Mouse (Mus musculus) embryo, embryonic 10 days (tissue): ENCODE measurements around the gene Gtpbp1.
"Not testable (repeated sequence)": the region's sequence is repeated elsewhere in the genome, so short reads cannot be mapped to it uniquely, and the experiment has no call there.

Experiments used
- DNase-seq: peaks from one replicate; pipeline ENCODE4 v3.0.0-alpha.2; 2015; ENCODE audit warnings: low spot score

The Gtpbp1 gene

GRCm38 (mm10) chr15:79690426-79691022 lies at the start of gene Gtpbp1:
TSS of gene Gtpbp1 (plus strand) at chr15:79690845.
- peak; percentile 99 for DNase-seq

- DNase-seq: no peak
Measured at GRCm38 (mm10) chr15:79641135-79641817, 49.4 kb upstream of the Gtpbp1 start.

GRCm38 (mm10) chr15:79645483-79645882 lies 45.2 kb upstream of the Gtpbp1 start:
- no peak for DNase-seq

GRCm38 (mm10) chr15:79648130-79648529 lies 42.5 kb upstream of the Gtpbp1 start:
- no peak for DNase-seq

- DNase-seq: peak; percentile 53
Measured at GRCm38 (mm10) chr15:79650569-79650968, 40.1 kb upstream of the Gtpbp1 start.

GRCm38 (mm10) chr15:79651481-79651880 lies 39.2 kb upstream of the Gtpbp1 start:
- no peak for DNase-seq

- no peak for DNase-seq
Measured at GRCm38 (mm10) chr15:79656451-79656850, 34.2 kb upstream of the Gtpbp1 start.

- DNase-seq: peak; percentile 88
Measured at GRCm38 (mm10) chr15:79657837-79658530, 32.7 kb upstream of the Gtpbp1 start.

- peak; percentile 97 for DNase-seq
Measured at GRCm38 (mm10) chr15:79658531-79659375, 31.9 kb upstream of the Gtpbp1 start, which contains the start of the genes Fam227a and Cby1. TSS of gene Fam227a (minus strand) at chr15:79658956. TSS of gene Cby1 (plus strand) at chr15:79659199.

GRCm38 (mm10) chr15:79661852-79662251 lies 28.8 kb upstream of the Gtpbp1 start:
- DNase-seq: peak; percentile 45

GRCm38 (mm10) chr15:79664666-79665065 lies 26.0 kb upstream of the Gtpbp1 start:
- DNase-seq: no peak

- DNase-seq: no peak
Measured at GRCm38 (mm10) chr15:79669195-79669594, 21.4 kb upstream of the Gtpbp1 start.

- peak; percentile 97 for DNase-seq
Measured at GRCm38 (mm10) chr15:79670249-79670971, 20.2 kb upstream of the Gtpbp1 start, which contains the start of gene Tomm22. TSS of gene Tomm22 (plus strand) at chr15:79670861.

GRCm38 (mm10) chr15:79670972-79671299 lies 19.7 kb upstream of the Gtpbp1 start:
- no peak for DNase-seq

- not testable (repeated sequence) for DNase-seq
Measured at GRCm38 (mm10) chr15:79671828-79672348, 18.8 kb upstream of the Gtpbp1 start.

GRCm38 (mm10) chr15:79677936-79678335 lies 12.7 kb upstream of the Gtpbp1 start:
- no peak for DNase-seq

- DNase-seq: no peak
Measured at GRCm38 (mm10) chr15:79681973-79682372, 8.7 kb upstream of the Gtpbp1 start.

GRCm38 (mm10) chr15:79683146-79683545 lies 7.5 kb upstream of the Gtpbp1 start:
- no peak for DNase-seq

- DNase-seq: no peak
Measured at GRCm38 (mm10) chr15:79683707-79684465, 6.8 kb upstream of the Gtpbp1 start.

GRCm38 (mm10) chr15:79684616-79685015 lies 6.0 kb upstream of the Gtpbp1 start:
- DNase-seq: no peak
